ENCODE assay signal across 9 mouse cellular contexts in the genomic region with DNA sequence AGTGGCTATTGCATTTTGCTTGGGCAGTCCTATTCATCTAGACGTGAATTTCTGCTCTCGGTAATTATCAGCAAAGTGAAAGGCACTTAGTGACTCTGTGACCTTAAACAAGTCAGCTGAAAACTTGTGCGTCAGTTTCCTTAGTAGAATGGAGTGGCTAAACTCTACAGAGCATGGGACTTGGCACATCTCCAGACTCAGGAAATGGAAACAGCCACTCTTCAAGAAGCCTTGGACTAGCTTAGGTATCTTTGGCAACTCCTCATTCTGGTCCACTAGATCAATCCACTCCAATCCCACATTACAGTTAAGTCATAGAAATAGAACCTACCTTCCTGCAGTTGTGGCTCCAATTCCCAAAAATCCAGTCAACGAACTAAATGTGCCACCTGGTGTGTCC. TPM values are rescaled to one million over a fixed set of nuclear protein-coding genes. Genes with fewer than 3 reads are reported as not detected.
DNase-seq lines count a peak whose midpoint lies in the region; ATAC-seq and TF ChIP-seq lines count a peak whose summit lies in the region.
"Had no signal": no experiment of that assay in that cellular context is flagged by ENCODE, and none has a peak within 500 bp of the region (broad histone marks: within the 10 kb centered on the region; RNA-seq: fewer than 3 reads in every experiment).

No protein-coding gene starts in this region.

- intact Hi-C loops in heart, postnatal 36 days (cut with DNase I), result no loop called here

- H3K4me2 ChIP-seq in liver, postnatal 0 days (ENCODE audit: low read depth, low read length), result no peak overlapping the region

- 66% methylated on average over 4 of the region's 4 CpGs for WGBS in liver, postnatal 0 days (ENCODE audit: insufficient replicate concordance)

- peak overlapping the region; percentile 49; the same call in 1 of the 2 replicates for H3K27ac ChIP-seq in liver, postnatal 0 days (ENCODE audit: low read depth)

- H3K27me3 ChIP-seq in liver, postnatal 0 days (ENCODE audit: insufficient read depth, low read length), result no peaks in the 10 kb centered on the region

- H3K9ac ChIP-seq in liver, postnatal 0 days (replicated peaks), result no peak overlapping the region

- no peak for TF ChIP-seq EP300 in liver, postnatal 0 days (IDR thresholded peaks at IDR 0.05; ENCODE audit: low read depth)

- H3K4me3 ChIP-seq in liver, postnatal 0 days (ENCODE audit: low read depth, low read length), result no peak overlapping the region
- H3K4me3 ChIP-seq: myocyte had no signal

- H3K36me3 ChIP-seq in liver, postnatal 0 days (replicated peaks; ENCODE audit: insufficient read depth, low read length), result 0 out of 2 replicates have a peak, but pooled peaks cover 2% of the 10 kb centered on the region

- H3K4me1 ChIP-seq in liver, postnatal 0 days (ENCODE audit: insufficient read depth), result peaks cover 3% of the 10 kb centered on the region; the same call in 1 of the 2 replicates

- no peaks in the 10 kb centered on the region for H3K9me3 ChIP-seq in liver, postnatal 0 days (ENCODE audit: low read length)

- peak; percentile 64 for DNase-seq in 416B (ENCODE audit: low read depth)
- DNase-seq in adrenal gland, adult 8-10 months, result peak; percentile 39
- DNase-seq in heart, postnatal 36 days, result peak; percentile 32 to 51
- no peak for DNase-seq in liver, postnatal 0 days
- no peak for DNase-seq in layer of hippocampus, adult 9-11 months
- DNase-seq in spleen, postnatal 4 days (ENCODE audit: low spot score in 2 of 2), result no peak
- no peak for DNase-seq in cerebellum, adult 11-12 months

- TF ChIP-seq CTCF in liver, postnatal 0 days (IDR thresholded peaks at IDR 0.05; ENCODE audit: low read depth), result no peak

- ATAC-seq in liver, postnatal 0 days, result no peak

RNA-seq across cellular contexts. Expression of gene 4931406P16Rik, which starts 7.9 kb away (rescaled TPM):
- total RNA-seq in adrenal gland, adult 8-10 months (2022), result 10 to 100 TPM; 48.5 to 74.7 (median 62.8) TPM
- 10 to 100 TPM; 47.4 to 55.9 TPM for total RNA-seq in heart, postnatal 36 days (2021)
- 9.3 and 10.3 TPM in 2 replicates for polyA plus RNA-seq in liver, postnatal 0 days (2015; fragmentation: Nextera tagmentation; extraction: Ambion mirVana)

RNA-seq across cellular contexts. Expression of gene Gm6096, which starts 54.6 kb away (rescaled TPM):
- total RNA-seq in adrenal gland, adult 8-10 months (2022), result not detected
- total RNA-seq in heart, postnatal 36 days (2021), result not detected
- polyA plus RNA-seq in liver, postnatal 0 days (2015; fragmentation: Nextera tagmentation; extraction: Ambion mirVana), result not detected in 2 replicates
- total RNA-seq: left cerebral cortex, postnatal 10 days had no signal

Comparison
In these comparisons a context has a peak if more than half of its experiments do, and no peak if none do; other contexts are left out.
1. DNase-seq: peak in 416B (single experiment), adrenal gland, adult 8-10 months (single experiment) and heart, postnatal 36 days (2 of 2); none in liver, postnatal 0 days (single experiment), layer of hippocampus, adult 9-11 months (single experiment), spleen, postnatal 4 days (0 of 2) and cerebellum, adult 11-12 months (single experiment).